Mouse (Mus musculus) brain, embryonic 14.5 days (tissue): ENCODE measurements at regions not wholly inside any gene's neighbourhood (a gene's known extent, or its start where the extent isn't known, plus 50 kb on each side); places are given as distances from the start of the nearest gene placed in this dataset.

Experiments used
- CTCF ChIP-seq: fragments of 200-500 bp; IDR thresholded peaks from 2 replicates; pipeline ENCODE4 v1.5.1; 2012; ENCODE audit warnings: inconsistent platforms, mild to moderate bottlenecking, moderate library complexity, borderline replicate concordance; ENCODE audit not compliant: insufficient read depth, insufficient read length; ENCODE audit errors: extremely low read depth
- POLR2A ChIP-seq: fragments of 200-500 bp; IDR thresholded peaks from 2 replicates; pipeline ENCODE4 v1.6.1; 2012; ENCODE audit warnings: mild to moderate bottlenecking, inconsistent platforms, borderline replicate concordance; ENCODE audit not compliant: poor library complexity, insufficient read depth, insufficient read length, severe bottlenecking; ENCODE audit errors: extremely low read depth

GRCm38 (mm10) chr15:5533656-5534055, 289.7 kb upstream of the Ptger4 start:
- TF ChIP-seq CTCF (no peak), POLR2A (no peak)
